Mouse (Mus musculus) ovary, postnatal 14 days (tissue): ENCODE data around the gene Plekhg5.

ENCODE experiments used
- DNase-seq: peaks from one replicate; pipeline ENCODE4 v3.0.0; 2022; ENCODE audit warnings: low spot score

Plekhg5 gene

DNA sequence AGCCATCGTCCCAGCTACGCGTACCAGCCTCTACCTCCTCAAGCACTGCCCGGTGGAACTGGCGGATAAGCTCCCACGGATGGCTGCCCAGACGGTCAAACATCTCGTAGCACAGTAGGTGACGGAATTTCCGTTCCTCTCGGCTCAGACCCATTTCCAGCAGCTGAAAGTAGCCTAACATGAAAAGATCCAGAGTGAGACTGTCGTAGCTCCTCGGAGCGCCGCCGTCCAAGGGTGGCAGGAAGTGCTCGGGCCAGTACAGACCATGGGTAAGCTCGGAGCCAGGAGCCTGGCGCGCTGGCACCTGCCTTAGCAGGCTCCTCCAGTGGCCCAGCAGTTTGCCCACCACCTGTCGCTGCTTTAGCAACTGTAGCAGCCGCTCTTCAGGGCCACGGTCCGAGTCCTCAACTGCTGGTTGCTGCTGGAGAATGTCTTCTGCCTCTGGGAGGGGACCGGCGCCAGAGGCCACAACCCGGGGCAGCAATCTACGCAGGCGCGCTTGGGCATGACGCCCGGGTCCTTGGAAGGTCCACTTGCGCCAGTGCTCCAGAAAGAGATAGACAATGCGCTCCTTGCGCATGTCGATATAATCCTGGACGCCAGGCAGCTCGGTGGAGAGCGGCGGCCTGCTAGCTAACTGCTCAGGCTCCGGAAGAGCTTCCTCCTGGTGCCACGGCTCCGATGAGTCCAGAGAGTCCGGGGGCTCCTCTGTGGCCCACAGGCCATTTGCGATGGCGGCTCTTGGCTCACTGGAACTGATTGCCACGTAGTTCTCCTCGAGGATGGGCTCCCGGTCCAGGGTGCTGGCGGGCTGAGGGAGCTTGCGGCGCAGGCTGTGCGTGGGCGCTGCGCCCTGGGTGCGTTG is 53.1 kb downstream of the Plekhg5 start:
- no peak for DNase-seq

DNA sequence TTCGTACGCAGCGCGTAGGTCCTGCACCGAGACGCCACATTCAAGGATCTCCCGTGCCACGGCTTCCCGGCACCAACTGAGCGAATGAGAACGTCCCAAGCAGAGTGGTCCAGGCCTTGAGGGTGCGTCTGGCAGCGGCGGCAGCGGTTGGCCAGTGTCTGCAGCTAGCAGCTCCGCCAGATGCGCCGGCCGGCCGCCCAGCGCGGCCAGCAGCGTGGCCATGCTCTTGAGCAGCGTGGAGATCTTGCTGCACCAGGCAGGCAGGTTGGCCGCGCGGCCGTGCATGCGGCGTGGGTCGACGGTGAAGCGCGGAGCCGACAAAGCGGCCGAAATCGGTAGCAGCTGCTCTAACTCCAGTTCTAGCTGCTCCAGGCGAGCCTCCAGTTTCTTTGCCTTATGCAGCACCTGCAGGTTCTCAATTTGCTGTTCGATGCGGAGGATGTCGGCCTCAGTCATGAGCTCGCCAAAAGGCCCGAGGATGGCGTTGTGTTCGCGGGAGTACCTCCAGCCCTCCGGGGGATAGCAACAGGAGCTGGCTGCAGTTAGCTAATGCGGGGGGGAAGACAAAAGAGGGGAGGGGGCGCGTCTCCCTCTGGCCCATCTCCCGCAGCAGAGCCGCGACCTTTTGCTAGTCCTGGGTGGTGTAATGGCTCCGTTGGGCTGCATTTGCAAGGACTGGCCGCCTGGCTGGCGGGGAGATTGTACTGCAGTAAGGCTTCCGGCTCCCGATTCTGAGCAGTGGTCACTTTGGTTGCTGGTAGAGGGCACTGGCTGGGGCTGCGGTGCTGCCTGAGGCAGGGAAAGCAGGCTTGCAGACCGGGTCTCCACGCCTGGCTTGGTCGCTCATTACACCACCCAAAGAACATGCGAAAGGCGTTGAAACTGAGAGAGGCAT is 54.0 kb downstream of the Plekhg5 start:
- DNase-seq = no peak

GRCm38 (mm10) chr4:152127884-152128283 is 55.6 kb downstream of the Plekhg5 start:
- DNase-seq = no peak

DNA sequence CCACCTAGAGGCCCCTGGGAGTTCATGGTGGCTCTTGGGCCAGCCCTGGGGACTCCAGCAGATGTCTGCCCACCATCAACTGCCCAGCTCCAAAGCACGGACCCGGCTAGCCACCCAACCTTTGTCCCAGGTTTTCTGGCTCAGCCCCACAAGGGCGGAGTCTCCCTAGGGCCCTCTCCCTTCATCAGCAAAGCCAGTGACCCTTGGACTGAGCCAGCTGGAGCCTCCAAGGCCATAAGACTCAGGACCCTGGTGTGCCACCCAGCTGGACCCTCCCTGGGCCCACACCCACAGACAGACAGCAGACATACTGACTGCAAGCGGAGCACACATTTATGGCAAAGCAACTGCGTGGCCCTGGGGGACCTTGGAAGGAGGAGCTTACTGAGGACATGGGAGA is 56.5 kb downstream of the Plekhg5 start:
- no peak for DNase-seq

DNA sequence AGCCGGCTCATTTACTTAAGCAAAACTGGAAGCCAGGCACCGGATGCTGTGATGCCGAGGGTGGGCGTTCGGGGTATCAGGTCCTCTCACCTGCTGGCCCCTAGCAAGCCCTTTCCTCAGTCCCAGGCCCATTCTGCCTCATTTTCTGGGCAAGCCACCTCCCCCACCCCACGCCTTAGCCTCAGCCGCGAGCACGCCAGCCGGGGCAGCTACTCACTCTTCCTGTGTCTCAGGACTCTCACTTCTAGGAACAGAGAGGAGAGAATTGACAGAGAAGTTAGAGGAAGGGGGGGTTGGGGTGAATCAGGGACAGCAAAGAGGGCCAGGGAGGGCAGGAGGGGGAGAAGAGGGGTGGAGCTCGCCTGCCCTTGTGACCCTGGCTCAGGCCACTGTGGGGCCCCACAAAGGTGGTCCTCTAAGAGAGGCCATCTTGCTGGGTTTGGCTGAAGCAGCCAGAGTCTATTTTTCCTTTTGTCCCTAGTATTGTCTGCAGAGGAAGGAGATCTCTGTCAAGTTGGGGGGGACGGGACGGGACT is 57.2 kb downstream of the Plekhg5 start:
- DNase-seq = no peak

- peak; percentile 55 for DNase-seq
These were observed 58.7 kb downstream of the Plekhg5 start for GRCm38 (mm10) chr4:152130771-152131653.

DNA sequence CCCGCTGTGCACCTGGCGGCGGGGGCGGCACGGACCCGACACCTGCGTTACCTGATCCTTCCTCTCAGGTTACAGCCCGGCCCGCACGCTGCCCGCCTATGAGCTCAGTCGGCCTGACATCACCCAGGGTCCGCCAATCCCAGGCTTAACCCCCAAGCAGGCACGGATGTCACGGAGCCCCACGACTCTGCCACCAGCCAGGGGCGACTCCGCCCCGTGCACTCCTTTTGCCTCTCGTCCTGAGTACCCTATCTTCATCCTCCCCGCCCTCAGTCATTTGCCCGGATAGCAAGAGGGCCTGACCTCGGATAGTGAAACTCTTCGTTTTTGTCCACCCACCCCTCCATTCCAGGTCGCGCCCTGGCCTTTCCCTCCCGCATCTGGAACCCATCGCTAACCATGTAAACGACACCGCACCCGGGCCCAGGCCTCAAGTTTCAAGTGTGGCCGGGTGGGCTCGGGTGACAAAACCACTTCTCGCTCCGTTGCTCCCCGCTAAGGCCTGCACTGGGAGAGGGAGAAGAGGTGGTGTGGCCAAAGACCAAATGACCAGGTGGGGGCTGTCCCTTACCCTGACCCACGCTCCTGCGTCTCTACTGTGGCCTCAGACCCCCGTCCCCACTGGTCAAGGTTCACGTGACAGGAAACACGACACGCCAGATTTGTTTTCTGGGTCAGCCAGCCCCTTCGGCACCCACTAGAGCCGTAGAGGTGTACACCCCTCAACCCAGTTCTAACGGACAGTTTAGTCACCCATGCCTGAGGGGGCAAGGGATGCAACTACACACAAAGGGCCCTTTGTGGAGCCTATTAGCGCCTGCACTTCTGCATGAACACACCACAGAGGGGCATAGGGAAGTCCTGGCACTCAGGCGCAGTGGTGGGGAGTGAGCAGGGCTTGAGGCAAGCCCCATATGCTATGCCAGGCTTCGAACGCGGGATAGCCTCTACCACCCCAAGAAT is 59.8 kb downstream of the Plekhg5 start:
- DNase-seq = no peak

DNA sequence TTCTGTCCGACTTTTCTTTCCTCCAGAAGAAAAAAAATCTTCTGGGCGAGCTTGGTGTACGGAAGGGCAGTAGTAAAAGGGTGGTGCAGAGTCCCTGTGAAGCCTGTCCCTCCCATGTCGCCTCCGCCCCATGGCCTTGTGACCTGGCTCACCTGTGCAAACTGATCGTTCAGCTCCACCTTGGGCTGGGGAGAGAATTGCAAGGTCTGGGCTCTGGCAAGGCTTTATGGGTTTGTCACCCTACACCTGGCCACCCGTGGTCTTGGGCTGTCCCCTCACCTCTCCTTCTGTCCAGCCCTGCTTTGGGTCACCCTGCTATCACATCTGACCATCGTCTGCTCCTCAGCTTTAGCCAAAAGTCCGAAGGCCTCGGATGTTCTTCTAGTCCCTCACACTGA is 60.5 kb downstream of the Plekhg5 start:
- no peak for DNase-seq

DNA sequence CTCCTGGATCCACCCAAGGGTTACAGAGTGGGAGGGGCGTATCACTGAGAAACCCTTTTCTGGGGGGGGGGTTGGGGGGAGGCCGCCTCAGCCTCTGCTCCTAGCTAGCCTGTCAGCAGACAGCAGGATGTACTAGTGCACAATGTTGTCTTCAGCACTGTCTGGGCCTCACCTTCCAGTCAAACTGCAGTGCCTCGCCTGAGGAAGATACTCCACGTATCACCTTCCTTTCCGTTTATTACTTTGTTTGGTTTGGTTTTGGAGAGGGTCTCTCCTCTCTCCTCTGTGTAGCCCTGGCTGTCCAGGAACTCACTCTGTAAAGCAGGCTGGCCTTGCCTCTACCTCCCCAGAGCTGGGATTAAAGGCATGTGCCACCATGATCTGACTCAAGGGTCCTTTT is 60.9 kb downstream of the Plekhg5 start:
- no peak for DNase-seq

- no peak for DNase-seq
These were observed 62.2 kb downstream of the Plekhg5 start for GRCm38 (mm10) chr4:152134507-152134906.

GRCm38 (mm10) chr4:152135363-152135762 is 63.1 kb downstream of the Plekhg5 start:
- DNase-seq = no peak

GRCm38 (mm10) chr4:152136112-152136875 is 64.0 kb downstream of the Plekhg5 start:
- DNase-seq = no peak

DNA sequence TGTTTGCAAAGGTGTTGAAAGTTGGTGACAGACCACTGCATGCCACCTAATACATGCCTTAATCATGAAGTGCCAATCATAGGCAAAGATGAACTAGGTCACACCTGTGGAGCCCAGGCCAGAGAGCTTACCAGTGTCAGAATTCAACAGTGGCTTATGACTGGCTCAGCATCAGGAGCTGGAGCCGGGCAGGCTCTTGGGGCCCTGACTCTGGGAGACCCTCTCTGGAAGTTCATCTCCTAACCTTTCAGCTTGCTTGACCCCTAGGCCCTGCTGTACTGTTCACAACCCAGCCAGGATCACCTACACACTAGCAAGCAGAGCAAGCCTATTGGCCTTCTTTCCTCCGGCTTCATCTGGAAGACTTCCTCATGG is 64.6 kb downstream of the Plekhg5 start:
- no peak for DNase-seq

DNA sequence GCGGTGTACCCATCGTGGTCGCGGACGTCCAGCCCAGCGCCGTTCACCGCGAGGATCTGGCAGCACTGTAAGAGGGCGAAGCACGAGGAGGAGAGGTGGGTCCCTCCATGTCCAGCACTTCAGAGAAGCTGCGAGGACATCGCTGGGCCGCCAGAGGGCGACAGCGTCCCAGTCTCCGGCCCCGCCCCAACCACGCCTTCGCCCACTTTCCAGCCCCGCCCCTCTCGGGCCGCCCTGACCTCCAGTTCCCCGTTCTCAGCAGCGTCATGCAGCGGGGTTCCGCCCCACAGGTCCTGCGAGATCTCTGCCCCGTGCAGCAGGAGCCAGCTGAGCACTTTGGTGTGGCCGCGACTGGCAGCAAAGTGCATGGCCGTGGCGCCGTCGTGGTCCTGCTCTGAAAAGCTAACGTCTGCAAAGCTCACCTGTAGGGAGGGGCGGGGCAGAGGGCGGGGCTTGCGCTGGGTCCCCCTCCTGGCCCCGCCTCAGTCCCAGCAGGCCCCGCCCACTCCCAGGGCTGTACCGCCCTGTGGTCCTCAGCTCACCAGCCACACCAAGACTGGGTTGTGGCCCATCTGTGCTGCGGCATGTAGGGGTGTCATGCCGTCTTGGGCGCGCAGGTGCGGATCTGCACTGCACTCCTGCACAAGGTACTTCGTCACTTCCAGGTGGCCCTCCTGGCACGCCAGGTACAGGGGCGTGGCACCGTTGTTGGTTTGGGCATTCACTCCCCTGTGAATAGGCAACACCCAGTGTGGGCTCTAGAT is 66.4 kb downstream of the Plekhg5 start:
- peak; percentile 89 for DNase-seq

DNA sequence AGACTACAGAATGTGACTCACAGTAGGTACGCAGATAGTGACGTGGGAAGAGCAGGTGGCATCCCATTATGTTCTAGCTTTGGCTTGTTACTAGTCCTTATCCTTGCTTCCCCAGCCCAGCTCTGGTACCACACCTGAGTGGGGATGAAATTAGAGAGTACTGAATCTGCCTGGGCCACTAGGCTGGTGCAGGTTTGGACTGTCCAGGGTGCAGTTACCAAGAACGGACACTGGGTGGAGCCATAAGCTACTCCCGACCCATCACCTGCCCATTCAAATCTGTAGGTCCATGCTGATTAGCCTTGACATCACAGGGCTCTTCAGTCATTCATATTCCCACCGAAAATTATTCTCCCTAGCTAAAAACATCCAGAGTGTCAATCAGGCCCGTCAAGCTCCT is 68.1 kb downstream of the Plekhg5 start:
- no peak for DNase-seq

DNA sequence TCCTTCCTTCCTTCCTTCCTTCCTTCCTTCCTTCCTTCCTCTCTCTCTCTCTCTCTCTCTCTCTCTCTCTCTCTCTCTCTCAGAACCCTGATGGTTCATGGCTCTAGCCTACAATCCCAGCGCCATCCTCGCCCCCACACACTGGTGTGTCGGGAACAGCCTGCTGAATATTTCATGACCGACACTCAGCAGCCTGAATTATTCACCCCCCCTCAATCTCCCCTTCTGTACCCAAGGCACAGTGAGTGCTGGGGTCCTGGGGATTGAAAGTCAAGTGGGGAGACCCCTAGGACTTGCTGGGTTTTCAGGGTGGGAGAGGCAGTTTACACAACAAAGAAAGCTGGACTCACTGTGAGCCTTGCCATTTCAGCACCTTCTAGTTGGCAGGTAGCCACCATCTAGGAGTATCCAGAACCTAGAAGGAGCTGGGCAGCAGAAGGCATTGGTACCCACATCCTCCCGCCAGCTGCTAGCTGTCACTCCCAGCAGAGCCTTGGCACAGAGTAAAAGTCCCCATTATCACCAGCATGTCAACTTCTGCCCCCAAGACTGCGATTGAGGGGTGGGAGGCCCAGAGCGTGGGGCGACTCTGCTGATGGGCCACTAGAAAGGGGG is 69.3 kb downstream of the Plekhg5 start:
- no peak for DNase-seq

GRCm38 (mm10) chr4:152143632-152144031 is 71.3 kb downstream of the Plekhg5 start:
- DNase-seq = no peak

GRCm38 (mm10) chr4:152145473-152145872 is 73.2 kb downstream of the Plekhg5 start:
- DNase-seq = no peak
